Mouse (Mus musculus): Measurements from ENCODE around the gene Rtn4ip1.

Gene Rtn4ip1

DNA sequence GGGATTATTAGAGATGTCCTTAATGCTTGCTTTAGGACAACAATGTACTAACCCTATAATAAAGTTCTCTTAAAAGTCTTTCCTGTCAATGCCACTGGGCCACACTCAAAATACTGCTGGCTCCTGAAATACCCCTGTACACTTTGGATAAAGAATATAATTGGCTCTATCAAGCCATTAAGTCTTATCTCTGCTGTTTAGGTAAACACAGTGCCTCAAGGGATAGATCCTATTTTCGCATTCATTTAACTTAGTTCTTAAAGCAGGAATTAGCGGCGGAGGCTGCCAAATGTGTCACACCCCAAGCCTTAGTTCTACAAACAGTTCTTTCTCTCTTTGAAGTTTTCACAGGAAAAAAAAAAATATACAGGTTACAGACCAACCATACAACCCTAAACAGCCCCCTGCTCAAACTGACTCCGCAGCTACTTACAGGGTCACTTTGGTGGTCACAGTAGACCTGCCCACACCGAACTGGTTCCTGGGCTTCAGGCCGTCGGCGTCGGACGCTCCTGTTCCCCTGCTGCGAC, 101.5 kb downstream of the Rtn4ip1 start:
- DNase-seq (ENCODE audit: low spot score in 2 of 2), result no peak

GRCm38 (mm10) chr10:44003551-44004151, 102.0 kb downstream of the Rtn4ip1 start:
- DNase-seq (ENCODE audit: low spot score in 2 of 2), result no peak

DNA sequence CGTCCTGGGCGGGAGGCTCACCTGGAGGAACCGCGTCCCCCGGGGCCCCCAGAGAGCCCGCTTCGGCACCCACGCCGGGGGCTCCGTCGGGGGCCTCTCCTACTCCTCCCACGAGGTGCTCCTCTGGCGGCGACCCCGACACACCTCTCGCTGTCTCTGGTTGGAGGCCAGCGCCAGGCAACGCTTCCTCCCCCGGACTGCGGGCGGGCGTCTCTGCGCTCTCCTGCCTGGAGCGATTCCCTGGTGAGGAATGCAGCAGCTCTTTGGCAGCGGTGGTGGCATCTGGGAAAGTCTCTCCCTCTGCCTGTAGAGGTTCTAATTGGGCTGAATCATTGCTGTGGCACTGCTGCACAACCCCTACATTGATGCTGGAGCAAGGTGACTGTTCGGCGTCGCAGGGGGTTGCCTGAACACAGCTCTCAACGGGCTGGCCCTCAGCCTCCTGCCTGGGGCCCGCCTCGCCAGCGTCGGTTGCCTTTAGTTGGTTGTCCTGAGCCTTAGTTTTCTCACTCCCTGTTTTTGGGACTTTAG, 102.7 kb downstream of the Rtn4ip1 start:
- no peak for DNase-seq (ENCODE audit: low spot score in 2 of 2)

GRCm38 (mm10) chr10:44005677-44006641, 104.4 kb downstream of the Rtn4ip1 start:
- no peak for DNase-seq (ENCODE audit: low spot score in 2 of 2)
